Mouse (Mus musculus) testis, adult 2 months (tissue): Measurements from ENCODE around the gene Tex14. TPM values are rescaled to one million over a fixed set of nuclear protein-coding genes. Genes with fewer than 3 reads are reported as not detected.
A peak's percentile ranks its signal among the peaks of the same experiment; 100 is the strongest.
"Not testable (repeated sequence)": the region's sequence is repeated elsewhere in the genome, so short reads cannot be mapped to it uniquely, and the experiment has no call there.

ENCODE experiments used
- H3K27ac ChIP-seq: fragments of 200-500 bp; 2 replicates; pipeline ENCODE4 v1.5.1; 2012; ENCODE audit warnings: low read depth, low read length; ENCODE audit not compliant: control insufficient read depth, insufficient read depth
- H3K27me3 ChIP-seq: fragments of 200-500 bp; 2 replicates; pipeline ENCODE4 v1.6.1; 2012; ENCODE audit warnings: mild to moderate bottlenecking, low read length, moderate library complexity; ENCODE audit not compliant: control insufficient read depth, insufficient read depth
- H3K36me3 ChIP-seq: fragments of 200-500 bp; 2 replicates; pipeline ENCODE4 v1.6.1; 2012; ENCODE audit warnings: mild to moderate bottlenecking, low read length; ENCODE audit not compliant: control insufficient read depth, insufficient read depth
- H3K4me1 ChIP-seq: fragments of 200-500 bp; 2 replicates; pipeline ENCODE4 v1.6.1; 2012; ENCODE audit warnings: low read length; ENCODE audit not compliant: control insufficient read depth, insufficient read depth
- H3K4me3 ChIP-seq: fragments of 200-500 bp; 2 replicates; pipeline ENCODE4 v1.5.1; 2012; ENCODE audit warnings: low read depth, mild to moderate bottlenecking, low read length, moderate library complexity, mixed read lengths; ENCODE audit not compliant: control insufficient read depth
- CTCF ChIP-seq: fragments of 200-500 bp; IDR thresholded peaks from 2 replicates; pipeline ENCODE4 v1.5.1; 2012; ENCODE audit warnings: low read depth, mild to moderate bottlenecking, inconsistent platforms, low read length, moderate library complexity; ENCODE audit not compliant: control insufficient read depth, insufficient read depth, insufficient replicate concordance
- POLR2A ChIP-seq: fragments of 200-500 bp; IDR thresholded peaks from 2 replicates; pipeline ENCODE4 v1.6.1; 2012; ENCODE audit warnings: low read depth, mild to moderate bottlenecking, inconsistent platforms, low read length, moderate library complexity; ENCODE audit not compliant: control insufficient read depth
- polyA plus RNA-seq: library from polyadenylated mRNA; depleted of rRNA; stranded (reverse); fragments of >200 nt; gene quantifications from 2 replicates; pipeline ENCODE4 v1.2.3, GENCODE M21; 2012

The Tex14 gene
- polyA plus RNA-seq, 1 experiment = 28.4 TPM

DNA sequence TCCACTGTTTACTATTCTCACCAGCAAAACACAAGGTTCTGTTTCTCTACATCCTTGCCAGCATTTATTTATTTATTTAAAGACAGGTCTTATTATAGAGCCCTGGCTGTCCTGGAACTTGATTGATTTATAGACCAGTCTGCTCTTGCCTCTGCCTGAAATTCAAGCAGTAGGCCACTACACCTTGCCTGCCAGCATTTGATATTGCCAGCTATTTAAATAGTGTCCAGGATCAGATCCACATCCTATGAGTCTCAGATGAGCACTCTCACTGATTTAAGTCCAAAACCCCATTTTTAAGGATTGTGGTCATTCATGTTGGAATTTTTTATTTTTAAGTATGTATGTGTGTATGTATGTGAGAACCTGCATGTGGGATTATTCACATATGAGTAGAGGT, 16.0 kb downstream of the Tex14 start:
- peaks cover 4% of the 10 kb centered on the region for H3K4me1 ChIP-seq
- H3K27me3 ChIP-seq = no peaks in the 10 kb centered on the region
- TF ChIP-seq CTCF = no peak
- no peak for TF ChIP-seq POLR2A
- no peaks in the 10 kb centered on the region for H3K36me3 ChIP-seq
- peak overlapping the region; percentile 13; the same call in 1 of the 2 replicates for H3K4me3 ChIP-seq
- H3K27ac ChIP-seq = no peak overlapping the region

DNA sequence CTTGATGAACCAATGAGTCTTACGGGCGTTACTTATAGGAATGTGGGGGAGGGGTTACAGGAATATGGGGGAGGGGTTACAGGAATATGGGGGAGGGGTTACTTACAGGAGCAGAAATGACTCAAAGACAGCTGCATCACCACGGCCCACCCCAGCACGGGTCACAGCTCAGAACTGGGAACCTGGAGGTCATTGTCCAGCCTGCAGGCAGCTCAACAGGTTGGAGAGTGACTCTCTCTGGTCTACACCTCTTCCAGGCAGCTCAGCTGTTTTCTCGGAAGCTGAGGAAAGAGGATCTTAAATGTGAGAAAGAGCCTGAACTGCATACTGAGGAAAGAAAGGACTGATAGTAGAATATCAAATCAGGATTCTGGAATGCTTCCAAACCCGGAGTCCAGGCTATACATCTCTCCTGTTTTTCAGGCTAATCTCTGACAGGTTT, 16.9 kb downstream of the Tex14 start:
- H3K27ac ChIP-seq = no peak overlapping the region
- no peaks in the 10 kb centered on the region for H3K27me3 ChIP-seq
- TF ChIP-seq CTCF = no peak
- TF ChIP-seq POLR2A = no peak
- peaks cover 4% of the 10 kb centered on the region for H3K4me1 ChIP-seq
- no peaks in the 10 kb centered on the region for H3K36me3 ChIP-seq
- no peak overlapping the region for H3K4me3 ChIP-seq

DNA sequence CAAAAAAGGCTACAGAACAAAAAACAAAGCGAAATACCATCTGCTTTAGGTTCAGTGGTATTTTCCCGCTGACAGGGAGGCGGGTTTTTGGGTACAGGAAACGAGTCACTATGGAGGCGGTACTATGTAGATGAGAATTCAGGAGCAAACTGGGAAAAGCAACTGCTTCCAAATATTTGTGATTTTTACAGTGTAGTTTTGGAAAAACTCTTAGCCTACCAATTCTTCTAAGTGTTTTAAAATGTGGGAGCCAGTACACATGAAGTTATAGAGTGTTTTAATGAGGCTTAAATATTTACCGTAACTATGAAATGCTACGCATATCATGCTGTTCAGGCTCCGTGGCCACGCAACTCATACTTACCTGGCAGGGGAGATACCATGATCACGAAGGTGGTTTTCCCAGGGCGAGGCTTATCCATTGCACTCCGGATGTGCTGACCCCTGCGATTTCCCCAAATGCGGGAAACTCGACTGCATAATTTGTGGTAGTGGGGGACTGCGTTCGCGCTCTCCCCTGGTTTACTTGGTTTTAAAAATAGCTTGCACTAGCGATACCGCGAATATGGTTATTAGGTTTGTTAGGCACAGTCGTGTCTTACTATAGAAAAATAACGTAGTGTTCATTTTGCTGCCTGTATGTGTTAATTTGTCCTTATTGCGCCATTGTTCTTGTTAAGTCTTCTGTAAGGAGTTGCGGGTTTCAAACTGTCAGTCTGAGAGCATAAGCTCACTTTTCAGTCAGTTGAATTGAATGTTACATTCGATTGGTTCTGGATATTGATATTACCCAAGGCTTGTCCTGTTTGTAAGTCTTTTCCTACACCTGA, 17.9 kb downstream of the Tex14 start:
- Histone ChIP-seq H3K36me3 (no peaks in the 10 kb centered on the region), H3K4me3 (no peak overlapping the region; the same call in 1 of the 2 replicates)
- TF ChIP-seq CTCF = no peak
- peak; percentile 87 for TF ChIP-seq POLR2A

DNA sequence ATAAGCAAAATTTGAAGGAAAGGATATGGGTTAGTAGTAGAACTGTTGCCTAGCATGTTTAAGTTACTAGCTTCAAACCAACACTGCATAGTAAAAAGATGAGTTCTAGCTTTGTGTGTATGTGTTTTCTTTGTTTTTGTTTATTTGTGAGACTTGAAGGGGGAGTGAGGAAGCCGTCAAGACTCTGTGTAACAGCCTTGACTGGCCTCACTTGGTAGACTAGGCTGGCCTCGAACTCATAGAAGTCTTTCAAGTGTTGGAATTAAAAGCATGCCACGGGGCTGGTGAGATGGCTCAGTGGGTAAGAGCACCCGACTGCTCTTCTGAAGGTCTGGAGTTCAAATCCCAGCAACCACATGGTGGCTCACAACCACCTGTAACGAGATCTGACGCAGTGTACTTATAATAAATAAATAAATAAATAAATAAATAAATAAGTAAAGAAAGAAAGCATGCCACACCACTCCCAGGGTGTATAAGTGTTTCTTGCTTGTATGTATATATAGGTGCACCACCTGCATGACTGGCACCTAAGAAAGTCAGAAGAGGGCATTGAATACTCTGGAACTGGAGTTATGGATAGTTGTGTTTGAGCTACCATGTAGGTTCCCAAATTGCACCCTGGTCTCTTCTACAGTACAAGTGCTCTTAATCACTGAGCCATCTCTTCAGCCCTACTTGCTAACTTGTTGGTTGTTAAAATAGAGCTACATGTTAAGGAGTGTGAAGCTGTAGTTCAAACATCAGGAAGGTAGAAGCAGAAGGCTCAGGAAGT, 18.9 kb downstream of the Tex14 start:
- no peak overlapping the region for H3K4me3 ChIP-seq
- no peaks in the 10 kb centered on the region for H3K36me3 ChIP-seq
- H3K27ac ChIP-seq = no peak overlapping the region
- peaks cover 4% of the 10 kb centered on the region for H3K4me1 ChIP-seq
- no peaks in the 10 kb centered on the region for H3K27me3 ChIP-seq
- TF ChIP-seq POLR2A (no peak), CTCF (no peak)

More for the DNA sequence above, 17.9 kb downstream of the Tex14 start:
- H3K27me3 ChIP-seq = no peaks in the 10 kb centered on the region
- peak overlapping the region; percentile 13; the same call in 1 of the 2 replicates for H3K27ac ChIP-seq
- H3K4me1 ChIP-seq = peaks cover 4% of the 10 kb centered on the region

DNA sequence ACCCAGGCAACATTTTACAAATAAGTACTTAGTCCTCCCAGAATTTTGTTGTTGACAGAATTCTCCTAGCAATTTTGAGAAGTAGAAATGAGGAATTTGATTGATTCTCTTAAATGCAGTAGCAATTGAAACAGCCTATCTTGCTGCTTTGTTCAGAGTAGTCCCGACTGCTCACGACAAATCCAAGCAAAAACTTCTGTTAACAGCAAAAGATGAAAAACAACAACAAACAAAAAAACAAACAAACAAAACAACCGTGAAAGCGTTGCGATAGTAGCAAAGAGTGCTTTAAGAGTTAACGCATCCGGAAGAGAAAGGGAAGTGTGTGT, 21.2 kb downstream of the Tex14 start:
- H3K27ac ChIP-seq = peak overlapping the region; percentile 51
- TF ChIP-seq CTCF = no peak
- TF ChIP-seq POLR2A = no peak
- H3K27me3 ChIP-seq = no peaks in the 10 kb centered on the region
- peak overlapping the region; percentile 70; the same call in 1 of the 2 replicates for H3K4me3 ChIP-seq
- peaks cover 4% of the 10 kb centered on the region for H3K4me1 ChIP-seq
- H3K36me3 ChIP-seq = no peaks in the 10 kb centered on the region

DNA sequence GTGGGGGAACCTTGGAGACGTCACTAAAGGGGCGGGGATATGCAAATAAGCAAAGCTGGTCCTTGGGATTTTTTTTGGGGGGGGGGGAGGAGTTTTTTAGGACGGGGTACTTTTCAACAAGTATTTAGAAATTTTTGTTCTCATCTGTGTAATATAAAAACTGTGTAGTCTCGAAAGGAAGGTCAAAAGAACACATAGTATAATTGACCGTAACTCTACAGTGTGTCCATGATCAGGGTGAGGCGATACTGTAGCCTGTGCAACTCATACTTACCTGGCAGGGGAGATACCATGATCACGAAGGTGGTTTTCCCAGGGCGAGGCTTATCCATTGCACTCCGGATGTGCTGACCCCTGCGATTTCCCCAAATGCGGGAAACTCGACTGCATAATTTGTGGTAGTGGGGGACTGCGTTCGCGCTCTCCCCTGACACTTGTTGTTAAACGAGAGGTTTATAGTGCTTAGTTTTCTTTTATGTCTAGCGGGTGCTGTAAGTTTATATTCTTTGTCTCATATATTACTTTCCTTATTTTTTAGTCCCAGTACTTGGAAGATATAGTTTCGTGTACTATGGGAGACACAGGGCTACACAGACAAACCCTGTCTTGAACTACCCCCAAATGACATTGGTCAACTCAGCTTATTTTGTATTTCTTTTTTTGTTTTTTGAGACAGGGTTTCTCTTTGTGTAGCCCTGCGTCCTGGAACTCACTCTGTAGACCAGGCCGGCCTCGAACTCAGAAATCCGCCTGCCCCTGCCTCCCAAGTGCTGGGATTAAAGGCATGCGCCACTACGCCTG, 21.8 kb downstream of the Tex14 start:
- H3K4me1 ChIP-seq, H3K36me3 ChIP-seq, H3K27me3 ChIP-seq: not testable (repeated sequence)
- H3K4me3 ChIP-seq = peak overlapping the region; percentile 70; the same call in 1 of the 2 replicates
- H3K27ac ChIP-seq = peak overlapping the region; percentile 51; the same call in 1 of the 2 replicates
- peak; percentile 92 for TF ChIP-seq POLR2A
